Mouse (Mus musculus) c-Kit-negative CD71-positive TER-119-positive erythroid progenitor cells, embryonic 14.5 days (primary cell): ENCODE measurements at regions not wholly inside any gene's neighbourhood (a gene's known extent, or its start where the extent isn't known, plus 50 kb on each side); places are given as distances from the start of the nearest gene placed in this dataset.
"Not testable (repeated sequence)": the region's sequence is repeated elsewhere in the genome, so short reads cannot be mapped to it uniquely, and the experiment has no call there.

Experiments
- DNase-seq: peaks from one replicate; pipeline ENCODE4 v3.0.0-alpha.2; 2013; ENCODE audit warnings: low read depth, low spot score

GRCm38 (mm10) chr14:53034940-53035339 lies 539.4 kb upstream of the Olfr1507 start:
- not testable (repeated sequence) for DNase-seq

- DNase-seq = not testable (repeated sequence)
Measured at GRCm38 (mm10) chr14:53033221-53033620, 537.7 kb upstream of the Olfr1507 start.

GRCm38 (mm10) chr14:53032498-53032897 lies 536.9 kb upstream of the Olfr1507 start:
- not testable (repeated sequence) for DNase-seq

- not testable (repeated sequence) for DNase-seq
Measured at GRCm38 (mm10) chr14:53030227-53030626, 534.7 kb upstream of the Olfr1507 start.

- DNase-seq = not testable (repeated sequence)
Measured at GRCm38 (mm10) chr14:53026958-53027357, 531.4 kb upstream of the Olfr1507 start.

- DNase-seq = not testable (repeated sequence)
Measured at GRCm38 (mm10) chr14:53020152-53020551, 524.6 kb upstream of the Olfr1507 start.

- DNase-seq = not testable (repeated sequence)
Measured at GRCm38 (mm10) chr14:53007741-53008140, 512.2 kb upstream of the Olfr1507 start.

- DNase-seq = not testable (repeated sequence)
Measured at GRCm38 (mm10) chr14:53007323-53007722, 511.8 kb upstream of the Olfr1507 start.

- DNase-seq = not testable (repeated sequence)
Measured at GRCm38 (mm10) chr14:53001289-53001688, 505.7 kb upstream of the Olfr1507 start.

GRCm38 (mm10) chr14:52992106-52992760 lies 496.7 kb upstream of the Olfr1507 start:
- not testable (repeated sequence) for DNase-seq

- DNase-seq = not testable (repeated sequence)
Measured at GRCm38 (mm10) chr14:52991328-52991665, 495.7 kb upstream of the Olfr1507 start.

- DNase-seq = not testable (repeated sequence)
Measured at GRCm38 (mm10) chr14:52990569-52991327, 495.2 kb upstream of the Olfr1507 start.

GRCm38 (mm10) chr14:52989940-52990339 lies 494.4 kb upstream of the Olfr1507 start:
- not testable (repeated sequence) for DNase-seq

- not testable (repeated sequence) for DNase-seq
Measured at GRCm38 (mm10) chr14:52988563-52988962, 493.0 kb upstream of the Olfr1507 start.

GRCm38 (mm10) chr14:52972207-52973003 lies 476.9 kb upstream of the Olfr1507 start:
- DNase-seq = not testable (repeated sequence)

GRCm38 (mm10) chr14:52962110-52962509 lies 466.6 kb upstream of the Olfr1507 start:
- not testable (repeated sequence) for DNase-seq

GRCm38 (mm10) chr14:52956515-52956914 lies 461.0 kb upstream of the Olfr1507 start:
- not testable (repeated sequence) for DNase-seq

- not testable (repeated sequence) for DNase-seq
Measured at GRCm38 (mm10) chr14:52944925-52945324, 449.4 kb upstream of the Olfr1507 start.

GRCm38 (mm10) chr14:52942438-52942837 lies 446.9 kb upstream of the Olfr1507 start:
- DNase-seq = not testable (repeated sequence)

- DNase-seq = not testable (repeated sequence)
Measured at GRCm38 (mm10) chr14:52941747-52942146, 446.2 kb upstream of the Olfr1507 start.

GRCm38 (mm10) chr14:52920138-52920537 lies 424.6 kb upstream of the Olfr1507 start:
- DNase-seq = not testable (repeated sequence)

GRCm38 (mm10) chr14:52913814-52914213 lies 418.3 kb upstream of the Olfr1507 start:
- not testable (repeated sequence) for DNase-seq
